Mouse (Mus musculus) liver, embryonic 13.5 days (tissue): ENCODE data around the gene Tom1l2. TPM values are rescaled to one million over a fixed set of nuclear protein-coding genes. Genes with fewer than 3 reads are reported as not detected.
A peak's percentile ranks its signal among the peaks of the same experiment; 100 is the strongest.

Experiments
- ATAC-seq: fragments of 200-750 bp; cut with Nextera tagmentation; 2 replicates; pipeline ENCODE4 v1.8.0; 2017; ENCODE audit warnings: low read depth, mild to moderate bottlenecking, moderate number of reproducible peaks, moderate library complexity
- DNase-seq: peaks from one replicate; pipeline ENCODE4 v3.0.0; 2022
- H3K27ac ChIP-seq: fragments of 300-500 bp; sonication (generic); 2 replicates; pipeline ENCODE4 v1.5.1; 2015; ENCODE audit warnings: moderate library complexity, mild to moderate bottlenecking, inconsistent platforms
- H3K27me3 ChIP-seq: fragments of 300-500 bp; sonication (generic); 2 replicates; pipeline ENCODE4 v1.6.1; 2015; ENCODE audit warnings: mild to moderate bottlenecking, inconsistent platforms
- H3K36me3 ChIP-seq: fragments of 300-500 bp; sonication (generic); 2 replicates; pipeline ENCODE4 v1.6.1; 2015; ENCODE audit warnings: mild to moderate bottlenecking, inconsistent platforms
- H3K4me1 ChIP-seq: fragments of 300-500 bp; sonication (generic); replicated peaks from 2 replicates; pipeline ENCODE4 v1.6.1; 2015; ENCODE audit warnings: inconsistent platforms
- H3K4me2 ChIP-seq: fragments of 300-500 bp; sonication (generic); 2 replicates; pipeline ENCODE4 v1.6.1; 2015; ENCODE audit warnings: inconsistent platforms, mild to moderate bottlenecking, moderate library complexity
- H3K4me3 ChIP-seq: fragments of 300-500 bp; sonication (generic); replicated peaks from 2 replicates; pipeline ENCODE4 v1.5.1; 2015; ENCODE audit warnings: mild to moderate bottlenecking, inconsistent platforms
- H3K9ac ChIP-seq: fragments of 300-500 bp; sonication (generic); 2 replicates; pipeline ENCODE4 v1.6.1; 2015; ENCODE audit warnings: mild to moderate bottlenecking, inconsistent platforms
- H3K9me3 ChIP-seq: fragments of 300-500 bp; sonication (generic); replicated peaks from 2 replicates; pipeline ENCODE4 v1.6.1; 2016; ENCODE audit warnings: inconsistent platforms
- WGBS: fragments of 180-500 bp; shearing (Covaris S2); methylation state at CpG from one replicate; pipeline ENCODE4 v1.1.7; 2015; ENCODE audit not compliant: insufficient replicate concordance; 5-methylcytosine and 5-hydroxymethylcytosine counted together
- polyA plus RNA-seq: library from polyadenylated mRNA; unstranded; fragments of >200 nt; fragmentation: Nextera tagmentation; extraction: Ambion mirVana; gene quantifications from 2 replicates; pipeline ENCODE4 v1.2.1, GENCODE M21; 2015

Gene Tom1l2
- polyA plus RNA-seq, 1 experiment from 2014 or later = 5.1 TPM

DNA sequence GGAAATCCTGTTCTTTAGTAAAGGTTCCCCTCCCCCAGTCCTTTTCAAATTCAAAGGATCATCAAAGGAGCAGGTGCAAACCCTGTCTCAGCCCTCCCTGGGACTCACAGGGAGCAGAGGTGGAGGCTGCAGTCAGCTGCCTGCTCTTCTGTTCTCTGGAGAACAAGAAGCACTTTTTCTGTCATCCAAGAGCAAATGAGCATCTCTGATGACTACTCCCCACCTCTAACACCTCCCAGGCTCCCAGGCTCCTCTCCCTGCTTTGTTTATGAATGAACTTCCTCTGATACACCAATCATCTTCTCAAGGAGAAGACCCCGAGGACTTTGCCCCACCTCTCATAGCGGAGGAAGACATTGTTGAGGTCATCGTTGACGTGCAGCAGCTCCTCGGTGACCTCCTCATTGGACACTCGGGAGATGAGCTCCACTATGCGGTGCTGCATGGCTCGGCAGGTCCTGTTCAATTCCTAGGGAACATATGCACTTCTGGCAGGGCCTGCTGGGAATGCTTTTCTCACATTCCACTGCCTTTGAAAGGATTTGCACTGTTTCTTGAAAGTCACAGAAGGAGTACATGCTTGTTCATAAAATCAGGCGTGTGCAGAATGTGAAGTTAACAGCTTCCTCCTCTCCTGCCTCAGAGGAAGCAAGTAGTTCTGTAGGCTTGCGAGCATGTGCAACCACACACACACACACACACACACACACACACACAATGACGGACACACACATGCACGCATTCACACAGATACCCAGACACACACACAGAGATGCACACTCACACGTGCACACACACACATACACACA is 103.9 kb downstream of the Tom1l2 start:
- H3K36me3 ChIP-seq = peaks cover 13% of the 10 kb centered on the region; the same call in 1 of the 2 replicates
- DNase-seq (no peak), ATAC-seq (no peak)
- no peak overlapping the region for H3K9ac ChIP-seq
- no peaks in the 10 kb centered on the region for H3K9me3 ChIP-seq
- H3K27ac ChIP-seq = no peak overlapping the region
- H3K4me1 ChIP-seq = peaks cover 8% of the 10 kb centered on the region
- H3K27me3 ChIP-seq = no peaks in the 10 kb centered on the region
- no peak overlapping the region for H3K4me3 ChIP-seq
- WGBS = 51% methylated on average over 13 of the region's 13 CpGs
- H3K4me2 ChIP-seq = no peak overlapping the region

DNA sequence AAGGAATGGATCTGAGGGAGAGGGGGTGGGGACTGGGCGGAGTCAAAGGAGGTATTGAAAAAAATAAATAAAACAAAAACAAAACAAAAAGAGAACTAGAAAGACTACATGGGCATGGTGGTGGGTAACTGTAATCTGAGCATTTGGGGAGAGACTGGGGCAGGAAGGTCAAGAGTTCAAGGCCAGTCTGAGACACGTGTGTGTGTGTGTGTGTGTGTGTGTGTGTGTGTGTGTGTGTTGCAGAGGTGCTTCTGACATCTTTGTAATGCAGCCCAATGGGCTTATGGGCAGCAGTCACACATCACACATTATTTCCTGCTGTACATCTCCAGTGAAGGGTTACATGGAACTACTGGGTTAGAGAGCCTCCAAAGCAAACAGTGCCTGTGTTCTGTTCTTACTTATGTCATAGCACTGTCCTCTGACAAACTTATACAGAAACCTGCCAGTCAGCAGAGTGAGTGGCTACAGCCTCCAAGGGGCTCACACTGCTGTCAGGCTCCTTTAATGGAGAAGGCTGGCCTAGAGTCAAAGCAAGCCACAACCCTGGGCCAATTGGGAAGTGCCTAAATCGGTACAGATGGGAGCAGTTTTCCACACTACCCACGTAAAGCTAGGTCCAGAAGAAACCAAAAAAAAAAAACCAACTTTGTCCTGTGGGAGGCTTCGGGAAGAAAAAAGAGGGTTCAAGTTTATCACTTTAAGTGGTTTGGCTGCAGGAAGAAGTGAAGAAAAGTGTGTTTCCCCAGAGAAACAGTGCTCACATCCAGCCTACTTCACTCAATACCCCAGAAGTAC is 104.8 kb downstream of the Tom1l2 start:
- Histone ChIP-seq H3K4me1 (peaks cover 8% of the 10 kb centered on the region), H3K9me3 (no peaks in the 10 kb centered on the region), H3K4me2 (no peak overlapping the region), H3K4me3 (no peak overlapping the region), H3K27ac (no peak overlapping the region), H3K36me3 (peaks cover 13% of the 10 kb centered on the region; the same call in 1 of the 2 replicates), H3K9ac (no peak overlapping the region), H3K27me3 (no peaks in the 10 kb centered on the region)
- DNase-seq (no peak), ATAC-seq (no peak)
- WGBS = 62% methylated on average over 5 of the region's 5 CpGs

DNA sequence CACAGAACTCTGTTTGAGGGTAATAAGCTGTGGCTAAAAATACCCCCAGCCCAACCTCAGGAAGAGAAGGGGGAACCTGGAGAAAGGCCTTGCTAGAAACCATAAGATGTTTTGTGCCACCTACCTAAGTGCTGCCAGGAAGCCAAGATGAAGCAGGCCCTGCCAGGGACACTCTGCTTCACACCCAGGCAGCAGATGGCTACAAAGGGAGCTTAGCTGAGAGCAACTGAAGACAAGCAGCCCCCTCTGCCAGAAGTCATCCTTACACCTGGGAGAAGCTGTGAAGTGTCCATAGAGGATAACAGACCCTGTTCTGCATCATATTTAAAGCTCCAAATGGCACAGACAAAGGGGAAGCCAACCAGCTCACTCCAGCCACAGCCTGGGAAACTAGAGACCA is 106.6 kb downstream of the Tom1l2 start:
- no peaks in the 10 kb centered on the region for H3K27me3 ChIP-seq
- ATAC-seq = no peak
- H3K4me3 ChIP-seq = no peak overlapping the region
- no peak overlapping the region for H3K9ac ChIP-seq
- no peak overlapping the region for H3K27ac ChIP-seq
- peaks cover 7% of the 10 kb centered on the region for H3K36me3 ChIP-seq
- no peak for DNase-seq
- no peaks in the 10 kb centered on the region for H3K9me3 ChIP-seq
- H3K4me2 ChIP-seq = no peak overlapping the region
- H3K4me1 ChIP-seq = peaks cover 8% of the 10 kb centered on the region

DNA sequence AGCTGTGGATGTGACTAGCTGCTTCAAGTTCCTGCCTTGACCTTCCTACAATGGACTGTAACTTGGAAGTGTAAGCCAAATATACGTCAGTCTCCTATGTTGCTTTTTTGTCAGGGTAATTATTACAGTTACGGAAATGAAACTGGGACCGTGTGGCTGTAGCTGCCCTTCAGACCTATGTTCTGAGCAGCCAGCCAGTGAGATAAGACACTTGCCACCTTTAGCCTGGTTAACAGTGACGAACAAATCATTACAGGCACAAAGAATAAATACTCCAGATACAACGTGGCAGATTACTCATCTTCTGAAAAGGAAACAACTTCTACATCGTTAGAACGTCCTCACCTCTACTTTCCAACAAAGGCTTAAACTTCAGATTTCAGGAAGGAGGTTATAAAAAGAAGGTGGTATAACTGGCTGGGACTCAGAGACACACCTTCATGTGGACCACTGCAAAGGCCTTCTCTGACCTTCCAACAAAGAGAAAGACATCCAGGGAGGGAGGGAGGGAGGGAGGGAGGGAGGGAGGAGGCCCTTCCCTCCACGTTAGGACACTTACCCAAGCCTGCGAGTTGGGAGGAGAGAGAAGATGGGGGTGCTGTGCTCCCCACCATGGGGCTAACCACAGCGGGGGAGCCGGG is 108.1 kb downstream of the Tom1l2 start:
- Histone ChIP-seq H3K4me3 (no peak overlapping the region), H3K4me1 (peaks cover 8% of the 10 kb centered on the region), H3K27me3 (no peaks in the 10 kb centered on the region), H3K4me2 (no peak overlapping the region), H3K9ac (no peak overlapping the region), H3K36me3 (peaks cover 14% of the 10 kb centered on the region), H3K9me3 (peaks cover 5% of the 10 kb centered on the region; the same call in 1 of the 2 replicates), H3K27ac (no peak overlapping the region)
- WGBS = 70% methylated on average over 11 of the region's 11 CpGs
- ATAC-seq (no peak), DNase-seq (no peak)

DNA sequence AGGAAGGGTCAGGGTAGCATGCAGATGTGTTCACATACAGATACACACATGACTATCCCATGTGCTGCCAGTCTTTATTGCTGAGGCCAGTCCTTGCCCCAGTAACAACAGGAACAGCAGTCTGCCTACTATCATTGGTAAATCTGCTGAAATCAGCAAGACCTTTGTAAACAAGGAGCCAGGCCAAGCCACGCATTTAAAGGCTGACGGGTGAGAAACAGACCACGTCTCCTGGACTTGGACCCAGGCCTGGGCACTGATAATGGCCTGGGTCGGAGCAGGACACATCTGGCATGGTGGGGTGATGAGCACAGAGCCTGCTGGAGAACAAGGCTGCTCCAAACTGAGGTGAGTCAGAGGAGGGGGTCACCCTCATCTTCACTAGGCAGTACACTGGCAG is 112.2 kb downstream of the Tom1l2 start:
- Histone ChIP-seq H3K9ac (no peak overlapping the region), H3K4me2 (no peak overlapping the region), H3K36me3 (peaks cover 14% of the 10 kb centered on the region), H3K27ac (no peak overlapping the region), H3K27me3 (no peaks in the 10 kb centered on the region), H3K4me1 (peaks cover 7% of the 10 kb centered on the region), H3K9me3 (peaks cover 5% of the 10 kb centered on the region; the same call in 1 of the 2 replicates), H3K4me3 (no peak overlapping the region)
- WGBS = 73% methylated on average over 4 of the region's 4 CpGs
- no peak for DNase-seq
- no peak for ATAC-seq

DNA sequence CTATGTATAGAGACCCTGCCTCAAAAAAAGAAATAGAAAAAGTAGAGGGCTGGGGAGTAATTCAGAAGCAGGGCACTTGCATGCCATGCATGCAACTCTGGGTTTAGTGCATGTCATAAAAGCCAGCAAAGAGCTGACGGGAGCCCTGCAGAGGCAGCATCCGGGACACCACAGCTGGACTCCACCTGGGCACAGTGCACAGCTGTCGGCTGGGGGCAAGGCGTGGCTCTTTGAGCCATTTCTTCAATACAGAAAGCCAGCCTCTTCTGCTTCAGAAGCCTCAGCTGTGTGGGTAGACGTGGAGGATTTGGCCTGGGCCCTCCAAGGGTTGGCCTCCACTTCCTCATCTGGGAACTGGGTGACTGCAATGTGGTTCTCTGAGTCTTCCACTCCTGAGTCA is 117.4 kb downstream of the Tom1l2 start:
- no peak for ATAC-seq
- Histone ChIP-seq H3K4me2 (no peak overlapping the region), H3K9ac (no peak overlapping the region), H3K4me1 (peaks cover 22% of the 10 kb centered on the region), H3K36me3 (peaks cover 5% of the 10 kb centered on the region), H3K9me3 (peaks cover 5% of the 10 kb centered on the region; the same call in 1 of the 2 replicates), H3K4me3 (no peak overlapping the region), H3K27ac (no peak overlapping the region), H3K27me3 (no peaks in the 10 kb centered on the region)
- 69% methylated on average over 5 of the region's 5 CpGs for WGBS
- no peak for DNase-seq

DNA sequence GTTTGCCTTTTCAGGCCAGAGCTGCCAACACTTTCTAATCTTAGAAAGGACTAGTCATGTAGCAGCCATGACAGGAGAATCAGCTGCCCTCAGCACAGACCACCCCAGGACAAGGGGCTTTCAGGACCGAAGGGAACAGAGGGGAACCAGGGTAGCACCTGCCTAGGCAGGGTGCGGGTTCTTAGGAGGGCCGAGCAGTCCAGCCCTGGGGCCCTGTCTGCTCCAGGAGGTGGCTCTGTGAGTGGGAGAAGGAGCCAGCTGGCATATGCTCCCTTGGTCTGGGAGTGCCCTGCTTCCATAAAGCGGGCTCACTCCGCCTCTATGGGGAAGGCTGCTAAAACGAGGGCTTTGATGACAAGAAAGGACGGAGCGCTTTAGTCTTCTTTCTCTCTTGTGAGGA is 119.5 kb downstream of the Tom1l2 start:
- no peaks in the 10 kb centered on the region for H3K27me3 ChIP-seq
- H3K4me3 ChIP-seq = no peak overlapping the region
- no peak for ATAC-seq
- H3K4me2 ChIP-seq = no peak overlapping the region
- H3K9ac ChIP-seq = no peak overlapping the region
- no peak for DNase-seq
- no peak overlapping the region for H3K27ac ChIP-seq
- peaks cover 27% of the 10 kb centered on the region for H3K4me1 ChIP-seq
- no peaks in the 10 kb centered on the region for H3K36me3 ChIP-seq
- WGBS = 71% methylated on average over 8 of the region's 8 CpGs
- H3K9me3 ChIP-seq = no peaks in the 10 kb centered on the region

DNA sequence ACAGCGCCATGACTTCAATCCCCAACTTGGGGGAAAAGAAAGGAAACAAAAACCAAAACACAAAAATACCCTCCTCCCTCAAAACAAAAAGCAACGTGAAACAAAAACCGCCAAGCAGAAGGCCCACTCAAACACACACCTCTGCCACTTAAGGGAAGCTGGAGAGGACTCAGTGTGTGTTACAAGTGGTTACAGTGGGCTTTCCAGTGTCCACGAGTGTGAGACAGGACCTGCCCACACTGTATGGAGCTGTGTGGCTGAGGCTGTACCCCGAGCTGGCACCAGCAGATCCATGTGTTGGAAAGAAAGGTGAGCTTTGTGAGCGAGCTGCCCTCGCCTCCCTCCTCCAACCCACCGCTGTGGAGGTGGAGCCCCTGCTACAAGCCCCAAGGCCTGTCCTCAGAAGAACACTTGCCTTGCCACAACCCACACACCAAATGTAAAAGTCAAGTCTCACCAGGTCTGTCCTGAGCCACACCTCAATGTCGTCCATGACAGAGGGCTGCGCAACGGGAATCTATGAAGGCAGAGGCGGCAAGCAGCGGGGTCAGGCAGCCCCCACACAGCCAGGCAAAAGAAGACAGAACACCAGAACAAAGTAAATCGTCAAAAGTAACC is 120.2 kb downstream of the Tom1l2 start:
- no peak overlapping the region for H3K4me3 ChIP-seq
- WGBS = 78% methylated on average over 14 of the region's 14 CpGs
- H3K36me3 ChIP-seq = no peaks in the 10 kb centered on the region
- no peak overlapping the region for H3K4me2 ChIP-seq
- H3K9me3 ChIP-seq = no peaks in the 10 kb centered on the region
- H3K27ac ChIP-seq = no peak overlapping the region
- no peaks in the 10 kb centered on the region for H3K27me3 ChIP-seq
- DNase-seq (no peak), ATAC-seq (no peak)
- peaks cover 31% of the 10 kb centered on the region for H3K4me1 ChIP-seq
- no peak overlapping the region for H3K9ac ChIP-seq

DNA sequence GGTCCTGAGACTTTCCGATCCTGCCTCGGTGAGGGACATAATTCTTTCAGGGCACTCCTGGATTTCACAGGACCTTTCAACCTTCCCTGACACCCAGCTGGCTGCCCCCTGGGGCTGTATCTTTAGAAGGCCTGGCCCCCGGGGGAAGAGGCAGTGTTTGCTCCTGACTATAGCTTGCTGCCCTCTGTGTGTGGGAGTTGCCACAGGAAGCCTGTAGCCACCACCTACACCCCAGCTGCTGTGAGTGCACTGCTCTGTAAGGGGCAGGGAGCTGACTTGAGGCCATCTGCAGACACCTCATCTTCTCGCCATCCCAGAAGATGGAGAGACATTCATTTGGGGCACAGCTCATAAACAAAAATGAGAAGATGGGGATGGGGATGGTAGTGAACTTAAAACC is 120.8 kb downstream of the Tom1l2 start:
- WGBS = 60% methylated on average over 4 of the region's 4 CpGs
- Histone ChIP-seq H3K4me2 (no peak overlapping the region), H3K27ac (no peak overlapping the region), H3K9me3 (no peaks in the 10 kb centered on the region), H3K4me1 (peaks cover 31% of the 10 kb centered on the region), H3K36me3 (no peaks in the 10 kb centered on the region), H3K27me3 (no peaks in the 10 kb centered on the region), H3K4me3 (no peak overlapping the region), H3K9ac (no peak overlapping the region)
- DNase-seq (no peak), ATAC-seq (no peak)

DNA sequence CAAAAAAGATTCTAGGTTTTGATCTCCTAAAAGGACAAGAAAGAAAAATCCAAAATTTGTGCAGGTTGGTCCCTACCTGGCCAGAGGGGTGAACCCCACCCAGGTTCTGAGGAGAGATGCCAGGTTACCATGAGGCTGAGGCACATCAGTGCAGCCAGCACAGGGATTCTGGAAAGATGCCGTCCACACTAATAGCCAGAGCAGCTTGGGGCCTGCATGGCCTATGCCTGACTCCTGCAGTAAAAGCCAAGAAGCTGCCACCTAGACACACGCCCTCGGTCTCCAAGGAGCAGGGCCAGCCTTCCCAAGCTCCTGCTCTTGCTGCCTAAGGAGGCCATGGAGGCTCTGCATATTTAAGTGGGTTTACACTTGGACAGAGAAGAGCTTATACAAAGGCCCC is 121.4 kb downstream of the Tom1l2 start:
- no peak overlapping the region for H3K27ac ChIP-seq
- no peaks in the 10 kb centered on the region for H3K36me3 ChIP-seq
- H3K9ac ChIP-seq = no peak overlapping the region
- ATAC-seq (no peak), DNase-seq (no peak)
- H3K4me3 ChIP-seq = no peak overlapping the region
- 84% methylated on average over 3 of the region's 3 CpGs for WGBS
- peaks cover 31% of the 10 kb centered on the region for H3K4me1 ChIP-seq
- H3K4me2 ChIP-seq = no peak overlapping the region
- no peaks in the 10 kb centered on the region for H3K9me3 ChIP-seq
- H3K27me3 ChIP-seq = no peaks in the 10 kb centered on the region

DNA sequence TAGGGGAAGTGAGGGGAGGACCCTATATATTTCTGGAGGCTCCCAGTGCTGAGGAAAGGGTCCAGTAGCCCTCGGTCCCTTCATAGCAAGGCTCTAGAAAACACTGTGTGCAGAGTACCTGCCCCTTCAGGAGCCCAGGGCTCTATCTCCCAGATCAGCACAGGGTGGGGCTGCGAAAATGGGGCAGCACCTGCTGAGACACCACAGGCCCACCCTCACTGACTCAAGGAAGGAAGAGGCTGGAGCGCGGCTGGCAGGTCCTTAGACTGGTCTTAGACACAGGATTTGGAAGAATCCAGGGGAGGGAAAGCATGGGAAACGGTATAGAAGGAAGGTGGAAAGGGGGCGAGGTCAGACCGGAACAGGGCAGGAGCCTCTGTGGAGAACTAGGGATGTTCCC is 122.2 kb downstream of the Tom1l2 start:
- H3K4me2 ChIP-seq = no peak overlapping the region
- peaks cover 24% of the 10 kb centered on the region for H3K4me1 ChIP-seq
- ATAC-seq = peak; percentile 12; the same call in 1 of the 2 replicates
- H3K4me3 ChIP-seq = no peak overlapping the region
- WGBS = 83% methylated on average over 7 of the region's 7 CpGs
- no peaks in the 10 kb centered on the region for H3K27me3 ChIP-seq
- H3K36me3 ChIP-seq = no peaks in the 10 kb centered on the region
- 0 out of 2 replicates have a peak overlapping the region, but pooled peaks have one; percentile 26 for H3K9ac ChIP-seq
- no peak for DNase-seq
- H3K9me3 ChIP-seq = no peaks in the 10 kb centered on the region
- H3K27ac ChIP-seq = no peak overlapping the region
